Mouse (Mus musculus) left cerebral cortex, adult 8-10 months (tissue): ENCODE results near the gene B4galt7. TPM values are rescaled to one million over a fixed set of nuclear protein-coding genes. Genes with fewer than 3 reads are reported as not detected.
"Not testable (repeated sequence)": the region's sequence is repeated elsewhere in the genome, so short reads cannot be mapped to it uniquely, and the experiment has no call there.

Source experiments
- DNase-seq, 2 experiments: peaks; one replicate each; pipeline ENCODE4 v3.0.0; 2022; ENCODE audit warnings: low spot score in 2 of 2
- total RNA-seq, 4 experiments: library from RNA; stranded (reverse); gene quantifications; 2 replicates each; pipeline ENCODE4 v1.2.4; 2022

Gene B4galt7
- total RNA-seq, 4 experiments from 2014 or later: 24.5 to 26.2 (median 25.5) TPM

- DNase-seq: peak in 1 of 2 experiments; percentile 57
These were observed 2.9 kb upstream of the B4galt7 start for GRCm38 (mm10) chr13:55596802-55597201.

DNA sequence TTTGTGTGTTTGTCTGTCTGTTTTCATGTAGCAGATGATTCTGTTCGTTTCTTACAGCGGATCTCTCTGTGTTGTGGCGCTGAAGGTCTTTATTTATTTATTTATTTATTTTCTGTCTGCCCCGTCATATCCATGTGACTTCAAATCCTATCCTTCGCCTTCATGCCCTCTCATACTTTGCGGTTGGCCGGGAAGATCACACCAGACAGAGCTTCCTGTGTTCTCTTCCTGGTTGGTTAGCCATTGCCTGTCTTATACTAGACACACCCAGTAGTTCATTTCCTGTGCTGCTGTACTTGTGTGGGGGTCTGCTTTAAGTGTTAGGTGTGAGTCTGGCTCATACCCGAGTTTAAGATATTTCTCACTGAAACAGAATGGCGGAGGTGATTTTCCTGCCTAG is 961 bp downstream of the B4galt7 start:
- DNase-seq: no peak

GRCm38 (mm10) chr13:55601611-55602010 is 1.9 kb downstream of the B4galt7 start:
- peak; percentile 49 to 82 for DNase-seq

DNA sequence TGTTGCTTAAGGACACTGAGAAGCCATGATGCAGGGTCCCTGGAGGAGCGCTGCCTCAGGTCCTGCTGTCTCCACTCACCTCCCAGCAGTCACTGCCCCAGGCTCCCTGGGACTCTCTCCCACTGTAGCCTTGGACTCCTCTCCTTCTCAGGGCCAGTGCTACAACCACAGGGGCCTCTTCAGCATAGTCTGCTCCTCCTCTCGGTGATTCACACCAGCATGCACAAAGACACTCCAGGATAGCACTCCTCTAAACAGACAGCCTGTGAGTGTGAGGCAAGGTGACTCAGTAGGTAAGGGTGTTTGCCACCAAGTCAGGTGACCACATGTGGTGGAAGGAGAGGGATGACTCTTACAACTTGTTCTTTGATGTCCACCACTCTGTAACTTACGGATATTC is 4.9 kb downstream of the B4galt7 start:
- DNase-seq: no peak

DNA sequence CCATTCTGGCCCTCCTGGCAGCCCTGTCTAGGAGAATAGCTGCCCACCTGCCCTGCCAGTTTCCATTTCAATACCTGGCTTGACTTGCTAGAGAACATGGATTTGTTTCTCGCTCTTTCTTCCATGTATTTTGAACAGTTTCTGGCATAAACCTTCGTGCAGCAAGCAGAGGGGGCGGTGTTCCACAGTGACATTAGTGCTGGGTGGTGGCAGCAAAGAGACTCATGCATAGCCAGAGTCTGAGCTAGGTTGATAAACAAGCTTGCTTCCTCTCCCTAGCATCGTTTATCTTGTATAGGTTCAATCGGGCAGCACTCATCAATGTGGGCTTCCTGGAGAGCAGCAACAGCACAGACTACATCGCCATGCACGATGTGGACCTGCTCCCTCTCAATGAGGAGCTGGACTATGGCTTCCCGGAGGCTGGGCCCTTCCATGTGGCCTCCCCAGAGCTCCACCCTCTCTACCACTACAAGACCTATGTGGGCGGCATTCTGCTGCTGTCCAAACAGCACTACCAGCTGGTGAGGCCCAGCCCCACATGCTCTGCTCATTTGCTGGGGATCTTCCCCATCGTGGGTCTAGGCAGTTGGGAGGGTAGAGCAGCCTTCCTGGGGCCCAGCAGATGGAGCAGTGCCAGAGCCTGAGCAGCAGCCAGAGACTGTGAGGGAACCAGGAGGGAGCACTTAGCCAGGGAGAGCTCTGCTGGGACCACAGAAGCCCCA is 7.4 kb downstream of the B4galt7 start:
- DNase-seq: no peak

DNA sequence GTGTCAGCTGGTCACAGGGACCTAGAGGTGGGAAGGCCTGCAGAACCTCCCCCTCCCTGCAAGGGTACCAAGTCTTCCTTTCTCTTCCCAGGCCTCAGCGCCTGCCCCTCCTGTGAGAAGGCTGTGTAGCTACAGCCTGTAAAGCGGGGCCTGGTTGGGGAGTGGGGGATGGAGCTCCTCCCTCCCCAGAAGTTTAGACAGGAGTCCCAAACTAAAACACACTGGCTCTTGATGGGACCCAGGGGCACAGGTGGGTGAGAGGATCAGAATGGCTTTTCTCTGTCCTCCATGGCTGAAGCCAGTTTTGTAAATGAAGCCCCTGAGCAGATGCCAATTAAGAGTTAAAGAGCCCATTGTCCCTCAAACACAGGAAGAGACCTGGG is 7.9 kb downstream of the B4galt7 start:
- DNase-seq: no peak

DNA sequence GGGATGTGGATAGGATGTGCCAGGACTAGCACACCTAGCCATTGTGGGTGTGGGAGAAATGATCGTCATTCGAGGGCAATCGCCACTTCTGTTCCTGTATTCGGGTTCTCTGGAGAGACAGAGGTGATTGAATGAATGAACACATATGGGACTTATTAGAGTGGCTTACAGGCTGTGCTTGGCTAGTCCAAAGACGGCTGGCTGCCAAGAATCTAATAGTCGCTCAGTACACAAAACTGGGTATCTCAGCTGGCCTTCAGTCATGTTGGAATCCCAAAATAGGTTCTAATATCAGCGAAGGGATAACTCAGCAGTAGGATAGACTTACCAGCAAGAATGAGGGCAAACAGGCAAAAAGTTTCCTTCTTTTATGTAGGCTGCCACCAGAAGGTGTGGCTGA is 12.3 kb downstream of the B4galt7 start:
- DNase-seq: no peak

- no peak for DNase-seq
These were observed 13.8 kb downstream of the B4galt7 start for GRCm38 (mm10) chr13:55613471-55613870.

GRCm38 (mm10) chr13:55619328-55619727 is 19.6 kb downstream of the B4galt7 start:
- DNase-seq: no peak

DNA sequence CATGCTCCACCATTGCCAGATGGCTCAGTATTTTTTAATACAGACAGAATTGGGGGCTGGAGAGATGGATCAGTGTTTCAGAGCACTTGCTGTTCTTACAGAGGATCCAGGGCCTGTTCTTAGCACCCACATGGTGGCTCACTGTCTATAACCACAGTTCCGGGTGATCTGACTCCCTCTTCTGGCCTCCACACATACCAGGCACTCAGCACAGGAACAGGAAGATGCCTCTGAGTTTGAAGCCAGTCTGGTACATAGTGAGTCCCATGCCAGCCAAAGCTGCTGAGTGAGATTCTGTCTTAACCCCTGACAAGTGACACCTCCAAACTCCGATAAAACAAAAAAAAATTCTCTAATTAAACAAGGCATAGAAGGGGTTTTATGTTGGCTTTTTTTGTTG is 20.6 kb downstream of the B4galt7 start:
- no peak for DNase-seq

- DNase-seq: not testable (repeated sequence)
These were observed 22.5 kb downstream of the B4galt7 start for GRCm38 (mm10) chr13:55622156-55622648.

DNA sequence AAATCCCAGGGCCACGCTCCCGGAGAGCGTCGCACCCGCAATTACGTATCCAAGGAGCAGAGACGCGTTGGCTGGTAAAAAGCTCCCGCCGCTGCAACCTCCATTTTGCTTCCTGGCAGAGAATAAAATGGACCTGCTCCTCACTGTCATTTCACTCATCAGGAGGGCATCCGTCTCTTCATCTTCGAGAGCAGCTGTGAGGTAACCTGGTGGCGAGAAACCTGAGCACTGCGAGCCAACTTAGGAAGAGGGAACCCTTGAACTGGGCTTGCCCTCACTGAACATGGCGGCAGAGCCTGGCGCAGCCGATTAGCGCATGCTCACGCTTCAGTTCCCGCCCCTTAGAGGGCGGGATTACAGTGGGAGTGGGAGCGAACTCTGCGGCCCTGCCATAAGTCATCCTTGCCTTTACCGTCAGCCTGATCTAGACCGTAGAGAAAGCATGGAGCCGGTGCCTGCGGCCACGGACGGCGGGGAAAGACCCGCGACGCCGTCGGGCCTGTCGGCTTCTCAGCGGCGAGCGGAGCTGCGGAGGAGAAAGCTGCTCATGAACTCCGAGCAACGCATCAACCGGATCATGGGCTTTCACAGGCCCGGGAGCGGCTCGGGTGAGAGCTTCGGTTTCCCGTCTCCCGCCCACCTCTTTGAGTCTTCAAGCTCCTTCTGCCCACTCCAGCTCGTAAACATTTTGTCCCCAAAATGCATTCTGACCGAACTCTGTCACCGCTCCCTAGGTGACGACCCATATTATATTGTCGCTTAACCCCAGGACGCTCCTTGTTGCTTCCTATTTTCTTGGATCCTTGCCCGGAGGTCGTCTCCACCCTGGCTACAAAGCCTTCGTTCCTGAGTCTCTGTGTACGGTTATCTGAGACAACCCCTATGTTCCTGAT is 23.2 kb downstream of the B4galt7 start, which contains the start of gene Caml:
TSS of gene Caml (plus strand) at position 357 of the 893 bp plus-strand sequence.
- peak; percentile 79 to 84 for DNase-seq

DNA sequence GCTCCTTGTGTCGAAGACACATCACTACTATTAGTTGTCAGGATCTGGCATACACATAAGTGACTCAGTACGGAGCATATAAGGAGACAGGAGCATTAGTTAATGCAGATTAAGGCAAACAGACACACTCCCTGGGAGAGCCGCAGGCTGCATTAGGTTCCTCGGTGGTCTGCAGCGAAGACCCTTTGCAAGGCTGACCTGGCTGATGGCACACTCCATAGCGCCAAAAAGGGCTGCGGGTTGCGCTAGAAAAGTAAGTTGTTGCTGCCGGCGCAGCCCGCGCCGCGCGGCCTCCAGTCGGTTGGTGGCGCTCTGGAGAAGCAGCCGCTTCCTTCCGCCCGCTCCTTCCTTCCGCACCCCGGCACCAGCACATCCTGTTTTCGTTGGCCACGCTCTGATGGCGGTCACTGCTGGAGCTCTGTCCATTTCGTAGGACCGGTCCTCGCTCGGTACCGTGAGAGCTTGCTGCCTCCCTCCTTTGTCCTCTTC is 35.0 kb downstream of the B4galt7 start, which contains the start of gene Ddx46:
TSS of gene Ddx46 (plus strand) at position 389 of the 489 bp plus-strand sequence.
- peak; percentile 76 to 82 for DNase-seq

DNA sequence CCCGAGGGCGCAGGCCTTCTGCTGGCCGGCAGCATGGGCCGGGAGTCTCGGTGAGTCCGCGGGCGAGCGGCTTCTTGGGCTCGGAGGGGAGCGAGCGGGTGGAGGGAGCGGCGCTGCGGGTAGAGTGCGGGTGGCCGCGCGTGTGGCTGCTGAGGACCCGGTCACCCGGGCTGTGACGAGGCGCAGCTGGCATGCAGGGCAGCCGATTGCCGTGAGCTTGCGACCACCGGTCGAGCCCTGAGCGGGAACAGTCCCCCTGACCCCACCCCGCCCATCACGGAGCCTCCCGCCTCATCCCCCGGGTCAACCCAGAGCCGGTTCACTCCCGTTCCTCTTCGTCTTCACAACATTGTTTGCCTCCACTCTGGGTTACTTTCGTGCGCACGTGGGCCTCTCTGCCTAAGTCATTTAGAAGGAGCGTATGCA is 35.5 kb downstream of the B4galt7 start:
- peak in 1 of 2 experiments; percentile 17 for DNase-seq

GRCm38 (mm10) chr13:55636185-55636983 is 36.7 kb downstream of the B4galt7 start:
- DNase-seq: no peak

GRCm38 (mm10) chr13:55640480-55640879 is 40.8 kb downstream of the B4galt7 start:
- peak; percentile 27 to 76 for DNase-seq

- DNase-seq: no peak
These were observed 44.8 kb downstream of the B4galt7 start for GRCm38 (mm10) chr13:55644525-55644924.

GRCm38 (mm10) chr13:55650098-55650497 is 50.4 kb downstream of the B4galt7 start:
- DNase-seq: no peak

DNA sequence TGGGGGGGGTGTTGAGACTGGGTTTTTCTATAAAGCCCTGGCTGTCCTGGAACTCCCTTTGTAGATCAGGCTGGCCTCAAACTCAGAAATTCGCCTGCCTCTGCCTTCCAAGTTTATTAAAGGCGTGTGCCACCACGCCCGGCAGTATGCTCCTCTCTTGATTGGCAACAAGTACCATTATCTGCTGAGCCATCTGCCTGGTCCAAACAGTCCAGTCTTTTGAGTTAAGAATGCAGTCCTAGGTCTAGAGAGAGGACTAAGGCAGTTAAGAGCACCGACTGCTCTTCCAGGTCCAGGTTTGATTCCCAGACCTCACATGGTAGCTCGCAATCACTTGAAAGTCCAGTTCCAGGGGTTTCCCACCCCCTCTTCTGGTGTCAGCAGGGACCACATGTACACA is 51.3 kb downstream of the B4galt7 start:
- DNase-seq: no peak
